Mouse (Mus musculus) MEL-GATA-1-ER (cell line): ENCODE measurements around the gene Ucma.
"Not testable (repeated sequence)": the region's sequence is repeated elsewhere in the genome, so short reads cannot be mapped to it uniquely, and the experiment has no call there.

Experiments used
- DNase-seq: peaks from one replicate; pipeline ENCODE4 v3.0.0-alpha.2; 2012; ENCODE audit warnings: low read depth; ENCODE audit errors: extremely low read depth

Gene Ucma

DNA sequence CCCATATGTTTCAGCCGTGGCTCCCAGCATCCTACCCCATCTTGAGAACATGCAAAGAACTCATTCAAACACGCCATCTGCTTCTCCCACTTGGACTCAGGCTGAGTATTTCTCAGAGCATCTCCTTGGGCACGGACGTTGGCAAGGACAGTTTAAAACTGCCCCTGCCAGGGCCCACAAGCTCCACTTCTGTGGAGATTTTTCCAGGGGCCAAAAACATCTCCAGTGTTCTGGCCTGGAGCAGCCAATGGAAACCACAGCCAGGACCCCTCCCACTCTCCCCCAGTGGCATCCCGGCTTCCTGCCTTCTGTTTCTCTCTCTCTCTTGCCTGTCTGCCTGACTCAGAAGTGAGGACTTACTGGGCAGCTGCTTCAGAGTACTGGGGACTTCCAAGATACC, at the start of gene Ucma:
Gene Ucma (plus strand): TSS at position 316 of the 400 bp plus-strand sequence.
- DNase-seq, result no peak

DNA sequence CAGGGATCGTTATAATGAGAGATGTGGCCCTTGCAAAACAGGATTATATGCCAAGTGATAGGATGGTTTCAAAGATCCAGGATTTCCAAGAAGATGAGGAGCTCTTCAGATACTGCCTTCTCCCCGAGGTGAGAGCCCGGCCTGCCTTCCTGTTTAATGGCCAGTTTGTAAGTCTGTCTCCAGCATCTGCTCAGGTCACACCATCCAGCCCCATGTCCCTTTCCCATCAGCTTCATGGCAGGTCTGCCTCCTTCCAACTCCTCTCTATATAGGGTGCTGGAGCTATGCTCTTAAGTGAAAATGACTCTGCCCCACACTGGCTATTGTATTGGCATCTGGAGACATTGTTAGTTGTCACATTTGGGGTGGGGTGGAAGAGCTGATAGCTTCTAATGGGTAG, 48.5 kb upstream of the Ucma start:
- DNase-seq, result no peak

DNA sequence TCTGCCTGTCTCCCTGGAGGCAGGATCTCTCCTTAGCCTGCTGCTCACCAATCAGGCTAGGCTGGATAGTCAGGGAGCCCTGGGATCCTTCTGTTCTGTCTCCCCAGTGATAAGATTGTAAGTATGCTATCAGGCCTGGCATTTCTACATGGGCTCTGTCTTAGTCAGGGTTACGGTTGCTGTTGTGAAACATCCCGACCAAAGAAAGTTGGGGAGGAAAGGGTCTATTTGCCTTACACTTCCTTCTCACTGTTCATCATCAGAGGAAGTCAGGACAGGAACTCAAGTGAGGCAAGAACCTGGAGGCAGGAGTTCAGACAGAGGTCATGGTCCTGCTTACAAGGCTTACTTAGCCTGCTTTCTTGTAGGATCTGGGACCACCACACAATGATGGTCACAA, 46.7 kb upstream of the Ucma start:
- no peak for DNase-seq

DNA sequence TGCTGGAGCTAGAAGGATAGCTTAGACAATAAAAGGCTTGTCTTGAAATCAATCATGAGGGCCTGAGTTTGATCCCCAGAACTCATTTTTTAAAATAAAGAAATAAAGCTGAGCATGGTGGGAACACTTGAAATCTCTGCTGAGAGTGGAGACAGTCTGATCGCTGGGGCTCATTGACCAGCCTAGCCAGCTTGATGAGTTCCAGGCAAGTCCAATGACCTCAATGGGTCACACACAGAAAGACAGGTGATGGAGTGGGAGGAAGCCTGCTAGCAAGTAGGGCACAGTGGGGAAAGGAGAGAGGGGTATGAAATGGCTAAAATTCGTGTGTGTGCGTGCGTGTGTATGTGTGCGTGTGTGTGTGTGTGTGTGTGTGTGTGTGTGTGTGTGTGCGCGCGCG, 41.4 kb upstream of the Ucma start:
- no peak for DNase-seq

DNA sequence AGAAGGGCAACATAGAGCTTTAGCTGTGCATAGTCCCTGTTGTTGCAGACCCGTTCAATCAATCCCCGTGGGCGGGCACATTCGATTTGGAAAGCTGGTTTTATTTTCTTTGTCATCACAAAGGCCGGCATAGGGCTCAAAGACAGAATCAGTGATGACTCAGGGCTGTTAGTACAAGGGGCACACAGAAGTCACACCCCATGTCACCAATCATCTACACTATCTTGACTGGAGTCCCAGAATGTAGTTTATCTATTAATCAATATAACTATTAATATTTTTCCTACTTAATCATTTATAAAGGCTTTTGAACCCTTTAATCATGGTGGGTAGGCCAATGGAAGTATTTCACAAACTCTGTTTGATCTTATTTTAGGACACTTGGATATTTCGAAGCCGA, 38.0 kb upstream of the Ucma start:
- no peak for DNase-seq

DNA sequence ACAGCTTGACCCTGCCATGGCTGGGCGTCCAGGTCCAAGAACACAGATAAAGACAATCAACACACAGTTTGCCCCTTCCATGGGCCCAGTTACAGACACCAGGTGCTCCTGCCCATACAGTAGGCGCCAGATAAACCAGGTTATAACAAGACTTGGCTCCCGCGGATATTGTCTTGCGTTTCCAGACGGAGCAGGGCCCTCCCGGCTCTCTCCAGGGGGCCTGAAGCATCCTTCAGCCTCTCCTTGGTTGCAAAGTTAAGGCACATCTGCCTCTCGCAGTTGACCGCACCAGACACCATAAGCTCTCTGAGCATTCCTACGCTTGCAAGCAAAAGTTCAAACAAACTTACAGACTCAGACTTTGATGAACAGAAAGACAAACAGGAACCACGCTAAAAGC, 35.1 kb upstream of the Ucma start:
- DNase-seq, result no peak

DNA sequence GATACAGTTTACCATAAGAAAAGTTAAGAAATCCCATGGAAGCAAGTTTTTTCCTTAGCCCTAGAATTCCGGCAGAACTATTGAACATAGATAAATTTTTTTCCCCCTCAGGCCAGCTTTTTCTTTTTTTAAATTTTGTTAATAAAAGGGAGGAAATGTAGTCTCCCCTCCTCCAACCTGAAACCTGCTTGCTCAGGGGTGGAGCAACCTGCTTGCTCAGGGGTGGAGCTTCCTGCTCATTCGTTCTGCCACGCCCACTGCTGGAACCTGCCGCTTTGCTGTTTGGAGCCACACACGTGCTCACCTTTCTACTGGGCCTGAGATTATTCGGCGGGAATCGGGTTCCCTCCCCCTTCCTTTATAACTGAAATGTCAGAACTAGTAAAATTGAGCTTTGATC, 26.2 kb upstream of the Ucma start:
- not testable (repeated sequence) for DNase-seq

DNA sequence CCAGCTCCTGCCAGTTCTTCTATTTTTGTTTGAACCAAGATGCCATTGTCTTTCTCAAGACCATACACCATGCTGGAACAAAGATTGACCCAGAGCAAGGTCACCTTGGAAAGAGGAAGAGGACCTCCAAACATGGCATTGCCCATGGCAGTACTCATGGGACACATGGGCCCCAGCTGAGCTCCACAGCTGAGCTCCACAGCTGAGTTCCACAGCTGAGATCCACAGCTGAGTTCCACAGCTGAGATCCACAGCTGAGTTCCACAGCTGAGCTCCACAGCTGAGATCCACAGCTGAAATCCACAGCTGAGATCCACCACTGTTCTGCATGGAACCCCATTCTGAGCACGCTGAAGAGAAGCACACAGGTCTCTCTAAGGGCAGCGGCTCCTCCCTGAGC, 24.9 kb upstream of the Ucma start:
- no peak for DNase-seq

DNA sequence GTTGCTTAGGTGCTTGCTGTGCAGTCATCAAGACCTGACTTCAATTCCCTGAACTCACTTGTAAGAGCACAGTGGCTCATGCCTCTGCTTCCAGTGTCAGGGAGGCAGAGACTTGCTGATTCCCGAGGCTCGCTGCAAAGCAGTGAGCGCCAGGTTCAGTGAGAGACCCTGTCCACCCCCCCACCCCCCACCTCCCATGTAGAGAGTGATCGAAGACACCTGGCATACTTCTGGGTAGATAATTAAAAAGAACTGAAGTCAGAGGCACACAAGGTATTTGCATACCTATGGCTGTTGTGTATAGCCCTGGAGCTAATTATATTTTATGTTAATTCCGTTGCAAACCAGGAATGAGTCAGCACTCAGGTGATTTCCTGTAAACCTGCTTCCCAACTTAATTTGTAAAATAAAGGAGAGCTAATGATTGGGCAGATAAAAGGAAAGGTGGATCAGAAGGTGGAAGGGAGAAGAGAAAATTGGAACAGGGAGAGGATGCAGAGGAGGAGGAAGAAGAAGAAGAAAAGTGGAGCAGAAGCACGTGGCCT, 21.6 kb upstream of the Ucma start:
- no peak for DNase-seq

DNA sequence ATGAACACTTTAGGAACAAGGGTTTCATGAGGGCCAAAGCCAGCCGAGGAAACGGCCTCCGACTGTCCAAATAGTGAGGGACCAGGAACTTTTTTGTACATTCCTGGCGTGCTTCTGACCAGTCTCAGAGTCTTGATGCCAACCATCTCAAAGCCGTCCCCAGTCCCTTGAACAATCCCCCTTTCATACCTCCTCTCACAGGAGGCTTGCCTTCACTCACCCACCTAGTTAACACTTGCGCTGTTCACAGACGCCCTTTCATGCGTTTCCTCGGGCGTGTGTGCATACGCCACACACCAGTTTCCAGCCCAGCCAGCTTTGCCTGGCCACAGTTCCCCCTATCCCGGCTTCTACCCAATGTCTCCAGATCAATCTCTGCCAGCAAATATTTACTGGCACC, 17.9 kb upstream of the Ucma start:
- no peak for DNase-seq

DNA sequence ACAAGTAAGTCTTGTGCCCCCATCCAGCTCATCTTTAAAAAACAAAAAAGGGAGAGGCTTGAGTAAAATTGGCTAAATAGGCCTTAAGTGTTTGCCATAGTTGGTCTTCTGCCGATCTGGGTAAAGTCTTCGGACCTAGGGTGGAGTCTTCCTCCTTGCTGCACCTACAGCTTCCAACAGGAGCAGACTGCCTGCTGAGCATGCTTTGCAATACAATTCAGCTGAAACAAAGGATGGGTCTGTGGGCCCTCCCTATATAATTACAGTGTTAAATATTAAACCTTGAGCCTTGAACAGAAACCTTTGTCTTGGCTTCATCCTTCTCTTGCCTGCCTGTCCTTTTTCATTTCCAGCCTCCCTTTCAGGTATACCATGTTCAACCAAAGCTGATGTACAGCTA, 8.1 kb upstream of the Ucma start:
- DNase-seq, result no peak

DNA sequence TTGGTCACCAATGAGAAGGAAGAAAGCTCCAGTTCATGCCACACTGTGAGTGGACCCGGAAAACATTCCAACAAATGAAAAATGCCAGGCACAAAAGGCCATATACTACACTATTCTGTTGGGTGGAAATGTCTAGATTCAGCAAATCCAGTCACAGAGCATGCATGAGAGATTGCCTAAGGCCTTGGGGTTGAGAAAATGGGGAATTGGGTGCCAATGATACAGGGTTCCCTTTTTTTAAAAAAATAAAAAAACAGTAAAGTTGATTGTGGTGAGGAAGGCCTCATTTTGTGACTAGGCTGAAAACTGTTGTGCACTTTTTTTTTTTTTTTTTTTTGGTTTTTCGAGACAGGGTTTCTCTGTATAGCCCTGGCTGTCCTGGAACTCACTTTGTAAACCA, 6.8 kb upstream of the Ucma start:
- DNase-seq, result no peak

DNA sequence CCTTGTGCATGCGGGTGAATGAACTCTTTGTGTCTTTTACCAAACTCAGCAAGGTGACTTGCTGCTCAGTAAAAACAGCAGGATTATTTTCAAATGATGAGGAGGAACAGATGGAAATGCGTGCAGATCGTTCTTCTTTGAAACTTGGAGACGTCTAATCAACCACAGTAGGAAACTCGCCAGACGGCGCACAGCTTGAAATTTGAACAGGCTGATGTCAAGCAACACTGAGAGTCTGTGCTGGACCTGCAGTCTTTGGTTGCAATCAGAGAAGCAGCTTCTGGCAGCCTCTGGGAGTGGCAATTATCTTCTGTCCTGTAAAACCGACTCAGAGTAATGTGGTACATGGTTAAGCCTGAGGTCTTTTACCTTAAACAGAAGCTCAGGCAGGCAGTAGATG, 2.2 kb downstream of the Ucma start:
- DNase-seq, result no peak

DNA sequence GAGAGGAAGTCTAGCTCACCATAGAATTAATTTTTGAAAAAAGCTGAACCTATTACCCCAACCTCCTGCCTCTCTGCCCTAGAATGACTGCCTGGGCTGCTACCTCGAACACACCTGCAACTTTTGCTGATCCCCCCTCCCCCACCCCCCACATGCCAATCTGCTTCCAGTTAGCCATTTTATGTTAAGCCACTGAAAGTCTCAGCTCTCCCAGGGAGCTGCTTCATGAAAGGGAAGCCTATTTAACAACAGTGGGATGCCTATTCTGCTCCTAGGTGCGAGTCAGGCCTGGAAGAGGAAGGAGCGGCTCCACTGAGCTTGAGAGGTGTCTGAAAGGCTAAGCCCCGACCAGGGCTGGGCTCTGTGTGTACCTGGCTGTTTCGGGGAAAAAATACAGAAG, 8.1 kb downstream of the Ucma start:
- no peak for DNase-seq

DNA sequence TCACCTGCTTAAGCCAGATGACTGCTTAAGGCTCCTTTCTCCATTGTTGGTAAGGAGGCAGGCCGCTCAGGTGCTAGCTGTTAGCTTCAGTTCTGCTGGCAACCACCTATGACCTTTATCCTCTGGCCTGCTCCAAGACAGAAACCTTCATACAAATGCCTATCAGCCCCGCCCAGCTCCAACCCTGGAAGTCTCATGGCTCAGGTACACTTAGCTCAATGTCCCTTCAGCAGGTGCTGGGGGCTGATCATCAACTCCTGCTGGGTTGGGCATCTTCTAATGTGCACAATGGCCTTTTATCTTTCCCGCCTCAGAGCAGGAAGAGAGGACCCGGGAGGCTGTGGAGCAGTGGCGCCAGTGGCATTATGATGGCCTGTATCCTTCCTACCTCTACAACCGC, 9.1 kb downstream of the Ucma start:
- no peak for DNase-seq

DNA sequence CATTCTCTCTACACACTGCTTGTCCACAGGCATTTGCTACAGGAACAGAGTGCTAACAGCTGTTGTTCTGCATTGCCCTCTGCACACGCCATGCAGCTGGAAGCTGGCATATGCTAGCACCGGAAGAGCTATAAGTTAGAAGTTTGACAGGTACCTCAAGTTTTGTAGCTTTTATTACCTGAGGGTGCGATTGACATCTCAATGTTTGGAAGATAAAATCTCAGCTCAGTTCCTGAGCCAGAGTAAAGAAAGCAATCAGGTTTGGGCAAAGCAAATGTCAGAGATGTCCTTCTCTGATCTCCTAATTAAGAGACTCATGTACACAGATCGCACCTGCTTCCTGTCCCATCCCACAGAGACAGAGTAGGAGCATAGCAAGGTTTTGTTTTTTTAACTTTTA, 10.9 kb downstream of the Ucma start:
- no peak for DNase-seq

DNA sequence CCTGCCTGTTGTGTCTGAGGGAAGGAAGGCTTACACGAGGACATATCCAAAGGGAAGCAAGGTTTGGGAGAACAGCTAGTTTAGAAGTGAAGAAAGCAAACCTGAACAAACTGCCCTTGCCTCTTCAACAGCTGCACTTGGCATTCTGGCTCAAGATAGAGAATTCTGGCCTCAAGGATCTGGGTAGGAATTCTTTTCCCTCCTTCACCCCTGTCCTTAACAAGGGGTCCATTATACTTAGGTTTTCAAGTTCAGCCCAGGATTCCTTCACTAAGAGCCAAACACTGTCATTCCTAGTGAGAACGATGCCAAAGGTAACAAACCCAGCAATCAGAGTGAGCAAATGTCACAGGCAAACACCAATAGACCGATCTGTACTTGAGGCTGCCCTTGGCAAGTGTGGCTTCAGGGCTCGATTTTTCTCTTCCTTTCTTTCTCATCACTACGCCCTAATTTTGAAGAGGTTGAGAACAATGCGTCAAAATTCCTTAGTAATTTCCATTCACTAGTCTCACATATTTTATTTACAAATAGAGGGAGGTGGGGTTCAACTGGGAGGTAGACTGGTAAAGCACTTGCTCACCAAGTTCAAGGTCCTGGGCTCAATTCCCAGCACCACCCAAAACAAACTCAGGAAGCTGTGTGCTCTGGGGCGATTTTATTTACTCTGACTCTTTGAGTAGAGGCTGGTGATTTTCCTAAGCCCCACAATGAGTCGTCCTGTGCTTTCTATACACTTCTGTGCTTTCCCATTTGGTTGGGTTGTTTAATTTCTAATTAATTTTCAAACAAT, 11.7 kb downstream of the Ucma start:
- DNase-seq, result no peak

DNA sequence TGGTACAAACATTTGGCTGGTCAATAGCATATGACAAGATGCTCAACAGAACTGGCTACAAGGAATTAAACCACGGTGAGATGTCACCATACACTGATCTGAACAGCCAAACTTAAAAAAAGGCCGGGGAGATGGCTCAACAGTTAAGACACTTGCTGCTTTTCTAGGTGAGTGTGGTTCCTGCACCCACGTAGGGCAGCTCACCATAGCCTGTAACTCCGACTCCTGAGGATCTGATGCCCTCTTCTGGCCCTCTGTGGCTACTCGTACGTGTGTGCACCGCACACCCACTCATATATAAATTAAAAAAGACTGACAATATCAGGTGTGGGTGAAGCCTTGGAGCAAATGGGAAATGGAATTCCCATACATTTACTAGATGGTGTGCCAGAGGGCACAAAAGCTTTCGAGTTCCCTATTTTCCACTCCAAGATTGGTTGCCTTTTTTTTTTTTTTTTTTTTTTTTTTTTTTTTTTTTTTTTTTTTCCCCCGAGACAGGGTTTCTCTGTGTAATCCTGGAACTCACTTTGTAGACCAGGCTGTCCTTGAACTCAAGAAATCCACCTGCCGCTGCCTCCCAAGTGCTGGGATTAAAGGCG, 13.0 kb downstream of the Ucma start:
- DNase-seq, result no peak

DNA sequence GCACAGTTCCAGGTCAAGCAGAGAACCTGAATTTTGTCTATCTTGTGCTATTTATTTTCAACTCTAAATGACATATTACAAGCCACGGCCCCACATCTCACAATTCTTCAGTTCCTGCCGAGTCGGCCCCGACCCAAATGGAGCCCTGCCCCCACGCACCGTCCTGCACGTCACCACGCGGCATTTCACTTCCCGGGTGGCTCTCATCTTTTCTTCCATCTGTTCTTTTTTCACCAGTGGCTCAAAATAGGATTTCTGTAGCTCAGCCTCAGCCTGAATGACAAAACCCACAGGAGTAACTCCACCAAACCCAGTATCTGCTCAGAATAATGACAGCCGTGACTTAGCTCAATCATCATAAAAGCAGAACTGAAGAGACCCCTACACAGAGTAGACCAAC, 17.7 kb downstream of the Ucma start:
- no peak for DNase-seq

DNA sequence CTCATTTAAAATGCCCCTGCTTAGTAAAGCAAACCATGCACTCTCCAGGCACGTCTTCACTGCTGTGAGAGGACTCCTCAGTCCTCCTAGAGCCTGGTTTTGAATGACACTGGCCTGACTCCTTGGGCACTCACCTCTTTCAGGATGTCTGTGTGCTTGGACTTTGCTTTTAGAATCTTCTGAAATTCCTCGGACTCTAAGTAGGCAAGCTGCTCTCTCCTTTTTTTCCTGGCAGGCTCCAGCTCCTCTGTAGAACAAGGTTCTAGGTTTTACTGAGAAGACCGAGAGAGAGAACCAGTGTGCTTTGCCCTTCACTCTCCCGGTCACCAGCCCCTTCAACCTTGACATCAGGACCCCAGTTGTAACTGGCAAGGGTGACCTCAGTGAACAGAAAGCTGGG, 18.5 kb downstream of the Ucma start:
- no peak for DNase-seq

DNA sequence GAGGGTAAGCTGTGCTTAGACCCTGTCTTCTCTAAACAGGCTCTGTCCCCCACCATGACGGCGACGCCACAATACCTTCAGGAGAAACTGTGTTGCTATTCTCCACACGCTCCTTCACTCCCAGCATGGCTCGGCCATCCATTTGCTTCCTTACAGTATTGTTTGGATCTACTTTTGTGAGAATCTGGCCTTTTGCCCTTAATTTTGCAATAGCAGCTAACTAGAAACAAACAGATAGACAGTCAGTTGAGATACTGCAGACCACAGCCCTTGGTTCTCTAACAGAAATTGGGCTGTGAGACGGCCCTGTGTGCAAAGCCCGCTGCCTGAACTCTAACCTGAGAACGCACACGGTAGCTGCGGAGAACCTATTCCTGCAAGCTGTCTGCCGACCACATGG, 19.7 kb downstream of the Ucma start:
- DNase-seq, result no peak

DNA sequence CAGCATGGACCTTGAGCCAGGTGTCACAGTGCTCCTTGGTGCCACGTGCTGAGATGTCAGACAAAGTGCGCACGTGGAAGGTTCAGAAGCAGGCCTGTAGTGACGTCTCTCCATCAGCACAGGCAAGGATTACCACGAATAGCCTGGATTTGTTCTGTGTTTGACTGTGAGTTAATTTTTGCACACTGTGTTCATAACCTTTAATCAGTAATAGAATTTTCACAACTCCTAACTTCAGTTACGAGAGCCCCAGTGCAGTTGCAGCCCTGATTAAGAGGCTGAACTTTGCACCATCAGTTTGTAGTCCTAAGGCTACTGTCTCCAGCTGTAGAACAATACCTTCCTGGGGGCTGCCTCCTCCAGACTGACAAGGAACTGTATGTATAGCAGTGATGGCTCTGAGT, 20.5 kb downstream of the Ucma start:
- no peak for DNase-seq

DNA sequence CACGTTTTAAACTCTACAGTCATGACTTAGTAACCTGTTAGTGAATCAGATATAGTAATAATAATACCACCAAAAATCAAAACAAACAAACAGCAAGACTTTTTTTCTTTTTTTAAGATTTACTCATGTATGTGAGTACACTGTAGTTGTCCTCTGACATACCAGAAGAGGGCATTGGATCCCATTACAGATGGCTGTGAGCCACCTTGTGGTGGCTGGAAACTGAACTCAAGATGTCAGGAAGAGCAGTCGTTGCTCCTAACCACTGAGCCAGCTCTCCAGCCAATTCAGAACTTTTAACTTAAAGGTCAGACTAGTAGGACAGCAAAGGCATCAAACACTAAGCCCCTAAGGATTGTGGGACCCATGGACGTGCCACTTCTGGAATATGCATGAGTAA, 23.0 kb downstream of the Ucma start:
- no peak for DNase-seq
